Mouse (Mus musculus): ENCODE results near the gene Rab31.

DNA sequence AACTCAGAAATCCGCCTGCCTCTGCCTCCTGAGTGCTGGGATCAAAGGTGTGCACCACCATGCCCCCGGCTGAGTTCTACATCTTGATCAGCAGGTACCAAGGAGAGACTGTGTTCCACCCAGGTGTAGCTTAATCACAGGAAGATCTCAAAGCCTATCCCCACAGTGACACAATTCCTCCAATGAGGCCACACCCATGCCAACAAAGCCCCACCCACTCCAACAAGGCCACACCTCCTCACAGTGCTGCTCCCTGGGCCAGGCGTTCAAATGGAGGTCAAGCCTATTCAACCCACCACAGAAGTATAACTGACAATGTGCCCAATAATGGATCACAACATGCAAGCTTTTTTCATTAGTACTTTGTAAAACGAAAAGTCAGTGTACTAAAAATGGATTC lies 4.9 kb upstream of the Rab31 start:
- TF ChIP-seq EP300 (optimal IDR thresholded peaks at IDR 0.05) (no peak), CTCF (IDR thresholded peaks at IDR 0.05; ENCODE audit: low read depth) (no peak)

Measured in stomach, postnatal 0 days (tissue).